Mouse (Mus musculus) forebrain, embryonic 16.5 days (tissue): ENCODE data around the gene Abi3. TPM values are rescaled to one million over a fixed set of nuclear protein-coding genes. Genes with fewer than 3 reads are reported as not detected.

ENCODE experiments used
- ATAC-seq: fragments of 200-750 bp; cut with Nextera tagmentation; 2 replicates; pipeline ENCODE4 v1.8.0; 2017; ENCODE audit warnings: mild to moderate bottlenecking, moderate library complexity
- H3K27ac ChIP-seq: fragments of 300-500 bp; sonication (generic); 2 replicates; pipeline ENCODE4 v1.5.1; 2014; ENCODE audit warnings: low read length, control low read depth
- H3K27me3 ChIP-seq: fragments of 300-500 bp; sonication (generic); replicated peaks from 2 replicates; pipeline ENCODE4 v1.6.1; 2014; ENCODE audit warnings: low read length; ENCODE audit not compliant: control insufficient read depth, insufficient read depth
- H3K36me3 ChIP-seq: fragments of 300-500 bp; sonication (generic); 2 replicates; pipeline ENCODE4 v1.6.1; 2014; ENCODE audit not compliant: control insufficient read depth, insufficient read depth
- H3K4me1 ChIP-seq: fragments of 300-500 bp; sonication (generic); replicated peaks from 2 replicates; pipeline ENCODE4 v1.6.1; 2014; ENCODE audit warnings: low read length; ENCODE audit not compliant: control insufficient read depth, insufficient read depth
- H3K4me2 ChIP-seq: fragments of 300-500 bp; sonication (generic); 2 replicates; pipeline ENCODE4 v1.6.1; 2014; ENCODE audit warnings: mild to moderate bottlenecking, low read length, control low read depth
- H3K4me3 ChIP-seq: fragments of 300-500 bp; sonication (generic); replicated peaks from 2 replicates; pipeline ENCODE4 v1.5.1; 2014; ENCODE audit warnings: mild to moderate bottlenecking, low read length, control low read depth
- H3K9ac ChIP-seq: fragments of 300-500 bp; sonication (generic); replicated peaks from 2 replicates; pipeline ENCODE4 v1.6.1; 2014; ENCODE audit warnings: low read depth, low read length, control low read depth
- H3K9me3 ChIP-seq: fragments of 300-500 bp; sonication (generic); 2 replicates; pipeline ENCODE4 v1.6.1; 2016; ENCODE audit warnings: low read length; ENCODE audit not compliant: control insufficient read depth
- WGBS: fragments of 180-500 bp; shearing (Covaris S2); extraction: QIAGEN DNeasy Blood & Tissue Kit; methylation state at CpG from one replicate; pipeline ENCODE4 v1.1.7; 2014; 5-methylcytosine and 5-hydroxymethylcytosine counted together
- polyA plus RNA-seq: library from polyadenylated mRNA; unstranded; fragments of >200 nt; fragmentation: Nextera tagmentation; extraction: Ambion mirVana; gene quantifications from 2 replicates; pipeline ENCODE4 v1.2.1, GENCODE M21; 2015

Abi3 gene
- polyA plus RNA-seq, 1 experiment from 2014 or later = 2.0 TPM

DNA sequence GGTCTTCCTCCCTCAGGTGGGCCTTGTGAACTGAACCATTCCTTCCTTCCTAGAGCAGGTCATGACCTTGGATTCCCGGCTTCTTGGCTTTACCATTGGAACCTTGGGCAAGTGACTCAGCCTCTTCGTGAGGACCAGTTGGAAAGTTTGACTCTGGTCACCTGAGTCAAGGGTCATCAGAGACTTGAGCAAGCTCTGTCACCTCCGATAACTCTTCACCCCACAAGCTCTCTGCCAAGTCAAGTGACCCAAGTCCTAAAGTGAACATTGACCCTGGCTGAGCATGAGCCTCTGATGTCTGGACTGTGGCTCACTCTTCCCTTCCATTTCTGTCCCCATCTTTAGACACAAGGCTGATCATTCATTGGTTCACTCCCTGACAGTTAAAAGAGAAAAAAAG is 20.8 kb downstream of the Abi3 start:
- 93% methylated on average over 3 of the region's 3 CpGs for WGBS
- H3K4me2 ChIP-seq = no peak overlapping the region
- no peak overlapping the region for H3K9ac ChIP-seq
- H3K9me3 ChIP-seq = no peaks in the 10 kb centered on the region
- peaks cover 26% of the 10 kb centered on the region for H3K27me3 ChIP-seq
- H3K27ac ChIP-seq = no peak overlapping the region
- no peak for ATAC-seq
- no peaks in the 10 kb centered on the region for H3K36me3 ChIP-seq
- H3K4me3 ChIP-seq = no peak overlapping the region
- peaks cover 10% of the 10 kb centered on the region for H3K4me1 ChIP-seq

DNA sequence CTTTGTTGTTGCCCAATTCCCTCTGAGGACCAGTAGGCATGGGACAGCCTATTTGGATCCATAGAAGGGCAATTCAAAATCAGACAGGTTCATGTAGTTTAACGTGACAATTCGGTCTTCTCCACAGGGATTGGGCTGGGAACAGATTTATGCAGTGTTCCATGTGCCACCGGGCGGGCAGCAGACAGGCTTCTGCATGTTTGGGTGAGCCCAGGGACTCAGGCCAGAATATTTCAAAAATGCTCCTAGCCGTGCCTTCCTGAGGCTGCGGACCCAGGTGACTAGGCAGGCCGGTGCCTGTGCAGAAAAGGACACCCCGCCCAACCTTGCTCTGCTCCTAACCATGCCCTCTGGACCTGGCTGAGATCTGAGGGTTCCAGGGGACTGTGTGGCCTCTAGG is 23.1 kb downstream of the Abi3 start:
- H3K36me3 ChIP-seq = no peaks in the 10 kb centered on the region
- 90% methylated on average over 8 of the region's 8 CpGs for WGBS
- no peak overlapping the region for H3K27ac ChIP-seq
- H3K9ac ChIP-seq = no peak overlapping the region
- peaks cover 12% of the 10 kb centered on the region for H3K27me3 ChIP-seq
- H3K9me3 ChIP-seq = no peaks in the 10 kb centered on the region
- no peak for ATAC-seq
- no peak overlapping the region for H3K4me2 ChIP-seq
- H3K4me3 ChIP-seq = no peak overlapping the region
- 0 out of 2 replicates have a peak, but pooled peaks cover 3% of the 10 kb centered on the region for H3K4me1 ChIP-seq

DNA sequence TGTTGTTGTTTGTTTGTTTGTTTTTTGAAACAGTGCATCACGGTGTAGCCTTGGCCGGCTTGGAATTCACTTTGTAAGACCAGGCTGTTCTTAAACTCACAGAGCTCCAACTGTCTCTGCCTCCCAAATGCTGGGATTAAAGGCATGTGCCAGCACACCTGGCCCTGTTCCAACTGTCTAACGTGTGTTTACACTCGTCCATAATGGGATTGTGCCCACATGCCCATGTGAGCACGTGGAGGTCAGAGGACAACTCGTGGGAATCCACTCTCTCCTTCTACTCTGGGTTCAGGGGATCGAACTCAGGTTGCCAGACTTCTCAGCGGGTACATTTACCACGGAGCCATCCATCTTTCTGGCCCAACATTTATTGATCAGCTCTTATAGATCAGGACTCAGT is 26.9 kb downstream of the Abi3 start:
- no peak overlapping the region for H3K27ac ChIP-seq
- H3K9me3 ChIP-seq = no peaks in the 10 kb centered on the region
- H3K4me3 ChIP-seq = no peak overlapping the region
- no peak for ATAC-seq
- H3K27me3 ChIP-seq = no peaks in the 10 kb centered on the region
- H3K36me3 ChIP-seq = no peaks in the 10 kb centered on the region
- WGBS = 60% methylated on average over 9 of the region's 9 CpGs
- H3K9ac ChIP-seq = no peak overlapping the region
- no peak overlapping the region for H3K4me2 ChIP-seq
- no peaks in the 10 kb centered on the region for H3K4me1 ChIP-seq

DNA sequence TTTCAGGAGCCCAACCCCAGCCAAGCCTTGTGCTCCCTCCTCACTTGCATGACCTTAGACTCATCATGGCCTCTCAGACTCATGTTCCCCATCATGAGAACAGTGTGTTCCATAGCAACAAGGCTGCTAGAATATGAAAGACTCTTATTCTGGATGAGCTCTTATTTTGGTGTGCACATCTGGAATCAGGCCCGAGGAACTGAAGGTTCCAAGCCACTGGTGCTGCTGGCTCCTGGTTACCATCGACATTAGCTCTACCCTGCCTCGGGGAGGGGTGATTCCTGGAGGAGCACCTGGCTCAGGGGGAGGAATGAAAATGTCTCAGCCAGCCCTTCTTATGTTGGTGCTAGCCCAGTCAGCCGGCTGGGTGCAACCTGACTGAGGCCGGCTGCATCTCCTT is 27.4 kb downstream of the Abi3 start:
- Histone ChIP-seq H3K9me3 (no peaks in the 10 kb centered on the region), H3K4me1 (no peaks in the 10 kb centered on the region), H3K36me3 (no peaks in the 10 kb centered on the region), H3K27ac (no peak overlapping the region), H3K4me3 (no peak overlapping the region), H3K9ac (no peak overlapping the region), H3K27me3 (no peaks in the 10 kb centered on the region), H3K4me2 (no peak overlapping the region)
- ATAC-seq = no peak
- 82% methylated on average over 5 of the region's 5 CpGs for WGBS

DNA sequence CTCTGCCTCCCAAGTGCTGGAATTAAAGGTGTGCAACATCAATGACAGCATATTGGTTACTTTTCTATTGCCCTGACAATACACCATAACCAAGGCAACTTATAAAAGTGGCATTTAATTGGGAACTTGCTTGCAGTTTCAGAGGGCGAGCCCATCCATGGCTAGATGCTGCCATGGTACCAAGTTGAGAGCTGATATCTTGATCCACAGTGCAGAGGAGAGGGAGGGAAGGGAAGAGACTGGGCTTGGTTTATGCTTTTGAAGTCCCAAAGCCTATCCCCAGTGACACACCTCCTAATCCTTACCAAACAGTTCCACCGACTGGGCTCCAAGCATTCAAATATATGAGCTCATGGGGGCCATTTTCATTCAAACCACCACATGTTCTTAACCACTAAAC is 28.2 kb downstream of the Abi3 start:
- Histone ChIP-seq H3K27me3 (no peaks in the 10 kb centered on the region), H3K4me2 (no peak overlapping the region), H3K9me3 (no peaks in the 10 kb centered on the region), H3K36me3 (no peaks in the 10 kb centered on the region), H3K4me1 (no peaks in the 10 kb centered on the region), H3K4me3 (no peak overlapping the region), H3K27ac (no peak overlapping the region), H3K9ac (no peak overlapping the region)
- 85% methylated on average over 2 of the region's 2 CpGs for WGBS
- ATAC-seq = no peak

DNA sequence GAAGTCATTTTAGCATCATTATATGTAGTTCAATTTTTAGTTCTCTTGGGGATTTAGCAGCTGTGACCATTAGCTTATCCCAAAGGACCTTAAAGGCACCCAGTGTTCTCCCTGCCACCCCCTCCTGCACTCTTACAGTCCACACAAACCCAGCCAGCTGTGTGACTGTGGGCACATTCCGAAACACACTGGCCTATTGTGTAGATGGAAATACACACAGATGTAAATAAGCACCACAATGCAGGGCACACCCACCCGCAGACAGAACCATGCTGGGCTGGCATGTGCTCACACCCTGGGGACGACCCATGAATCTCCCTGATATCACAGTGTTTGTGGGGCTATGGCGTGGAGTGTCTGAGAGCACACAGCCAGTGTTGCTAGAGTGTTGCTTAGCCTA is 30.1 kb downstream of the Abi3 start:
- Histone ChIP-seq H3K4me1 (no peaks in the 10 kb centered on the region), H3K36me3 (no peaks in the 10 kb centered on the region), H3K4me2 (no peak overlapping the region), H3K27ac (no peak overlapping the region), H3K9me3 (peaks cover 7% of the 10 kb centered on the region; the same call in 1 of the 2 replicates), H3K9ac (no peak overlapping the region), H3K27me3 (no peaks in the 10 kb centered on the region), H3K4me3 (no peak overlapping the region)
- no peak for ATAC-seq
- WGBS = 60% methylated on average over 4 of the region's 4 CpGs

DNA sequence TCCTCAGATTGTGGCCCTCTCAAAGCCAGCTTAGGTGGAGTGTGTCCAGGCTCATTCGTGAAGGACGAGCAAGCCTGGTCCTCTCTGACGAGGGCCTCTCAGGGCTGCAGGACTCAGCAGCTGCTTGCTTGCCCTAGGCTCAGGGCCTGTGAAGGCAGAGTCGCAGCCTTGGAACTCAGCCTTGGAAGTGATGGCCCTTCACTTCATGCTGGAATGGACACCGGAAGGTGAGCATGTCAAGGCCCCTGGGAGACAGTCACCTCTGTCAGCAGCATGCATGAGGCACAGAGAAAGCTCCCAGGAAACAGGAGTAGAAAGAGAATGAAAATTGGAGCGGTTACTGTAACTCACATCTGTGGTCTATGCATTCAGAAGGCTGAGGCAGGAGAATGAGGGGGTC is 30.5 kb downstream of the Abi3 start:
- WGBS = 85% methylated on average over 6 of the region's 6 CpGs
- Histone ChIP-seq H3K4me3 (no peak overlapping the region), H3K27me3 (no peaks in the 10 kb centered on the region), H3K27ac (no peak overlapping the region), H3K4me1 (no peaks in the 10 kb centered on the region), H3K9me3 (peaks cover 7% of the 10 kb centered on the region; the same call in 1 of the 2 replicates), H3K9ac (no peak overlapping the region), H3K36me3 (no peaks in the 10 kb centered on the region), H3K4me2 (no peak overlapping the region)
- ATAC-seq = no peak

DNA sequence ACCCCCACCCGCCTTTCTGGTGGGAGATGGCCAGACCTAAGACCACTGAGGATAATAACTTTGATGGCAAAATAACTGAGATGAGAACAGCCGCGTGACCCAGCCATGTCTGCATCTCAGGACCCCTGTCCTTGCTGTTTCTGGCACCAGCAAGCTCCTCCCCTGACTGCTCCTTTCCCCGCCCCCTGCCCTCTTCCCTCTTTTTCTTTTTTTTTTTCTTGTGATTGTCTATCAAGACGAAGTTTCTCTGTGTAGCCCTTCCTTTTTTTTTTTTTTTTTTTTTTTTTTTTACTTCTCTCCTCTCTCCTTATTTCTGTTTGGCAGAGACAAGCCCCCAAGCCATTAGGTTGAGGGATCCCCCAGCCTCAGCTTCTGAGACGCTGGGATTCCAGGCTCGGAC is 31.4 kb downstream of the Abi3 start:
- no peak overlapping the region for H3K27ac ChIP-seq
- H3K9ac ChIP-seq = no peak overlapping the region
- H3K4me2 ChIP-seq = no peak overlapping the region
- no peaks in the 10 kb centered on the region for H3K27me3 ChIP-seq
- no peak overlapping the region for H3K4me3 ChIP-seq
- H3K9me3 ChIP-seq = peaks cover 7% of the 10 kb centered on the region; the same call in 1 of the 2 replicates
- no peaks in the 10 kb centered on the region for H3K36me3 ChIP-seq
- WGBS = 66% methylated on average over 7 of the region's 7 CpGs
- H3K4me1 ChIP-seq = no peaks in the 10 kb centered on the region
- no peak for ATAC-seq

DNA sequence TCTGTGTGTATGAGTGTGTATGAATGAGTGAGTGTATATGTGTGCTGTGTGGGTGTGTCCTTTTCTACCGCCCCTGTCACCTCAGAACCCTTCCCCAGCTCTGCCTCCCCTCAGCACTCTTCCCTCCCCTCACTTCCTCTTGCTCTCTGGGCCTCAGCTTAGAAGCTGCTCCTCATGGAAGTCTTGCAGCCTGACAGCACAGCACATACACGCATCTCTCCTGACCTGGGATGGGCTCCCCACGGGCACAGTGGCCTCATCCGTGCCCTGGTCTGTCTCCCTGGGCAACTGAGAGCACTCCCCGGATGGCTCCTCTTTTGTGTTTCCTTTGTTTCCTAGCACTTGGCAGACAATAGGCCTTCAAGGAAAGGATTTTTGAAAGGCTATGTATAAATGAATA is 32.7 kb downstream of the Abi3 start:
- Histone ChIP-seq H3K4me2 (no peak overlapping the region), H3K36me3 (no peaks in the 10 kb centered on the region), H3K27me3 (no peaks in the 10 kb centered on the region), H3K4me3 (no peak overlapping the region), H3K4me1 (no peaks in the 10 kb centered on the region), H3K9ac (no peak overlapping the region), H3K9me3 (peaks cover 7% of the 10 kb centered on the region; the same call in 1 of the 2 replicates), H3K27ac (no peak overlapping the region)
- 17% methylated on average over 5 of the region's 5 CpGs for WGBS
- no peak for ATAC-seq

DNA sequence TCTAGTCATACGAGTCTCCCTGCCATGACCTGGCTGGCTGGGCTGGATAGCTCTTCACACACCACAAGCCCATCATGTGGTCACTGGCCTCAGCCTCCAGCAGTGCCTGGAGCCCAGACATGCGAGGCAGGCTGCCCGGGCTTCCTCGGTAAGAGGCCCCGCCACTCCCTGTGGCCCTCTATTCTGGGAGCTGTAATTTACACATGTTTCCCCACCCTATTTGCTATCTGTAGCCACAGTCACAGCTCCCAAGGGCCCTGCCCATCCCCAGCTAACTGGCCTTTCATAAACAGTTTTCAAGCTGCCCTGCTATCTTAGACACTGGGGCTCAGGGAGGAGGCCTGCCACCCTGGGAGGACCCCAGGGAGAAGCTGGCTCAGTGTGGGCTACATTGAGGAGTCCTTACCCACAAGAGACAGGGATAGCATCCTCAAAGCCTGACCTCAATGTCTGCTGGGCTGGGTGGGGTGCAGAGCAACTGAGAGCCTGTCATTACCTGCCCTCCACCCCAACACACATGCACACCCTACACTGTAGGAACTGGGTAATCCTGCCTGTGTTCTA is 33.7 kb downstream of the Abi3 start:
- no peaks in the 10 kb centered on the region for H3K4me1 ChIP-seq
- peaks cover 7% of the 10 kb centered on the region; the same call in 1 of the 2 replicates for H3K9me3 ChIP-seq
- H3K4me3 ChIP-seq = no peak overlapping the region
- no peak overlapping the region for H3K4me2 ChIP-seq
- no peak for ATAC-seq
- H3K27me3 ChIP-seq = no peaks in the 10 kb centered on the region
- H3K36me3 ChIP-seq = no peaks in the 10 kb centered on the region
- 86% methylated on average over 5 of the region's 5 CpGs for WGBS
- no peak overlapping the region for H3K27ac ChIP-seq
- H3K9ac ChIP-seq = no peak overlapping the region
